Mouse (Mus musculus) left cerebral cortex, adult 11 months (tissue): Measurements from ENCODE around the gene Usp44.
"Not testable (repeated sequence)": the region's sequence is repeated elsewhere in the genome, so short reads cannot be mapped to it uniquely, and the experiment has no call there.

ENCODE experiments used
- DNase-seq: peaks from one replicate; pipeline ENCODE4 v3.0.0; 2022; ENCODE audit warnings: low spot score

Gene Usp44

GRCm38 (mm10) chr10:93830931-93831729, at the start of gene Usp44:
Gene Usp44 (plus strand): TSS chr10:93831555.
- DNase-seq = no peak

- no peak for DNase-seq
Measured at GRCm38 (mm10) chr10:93783216-93784013, 47.9 kb upstream of the Usp44 start.

GRCm38 (mm10) chr10:93799711-93800362, 31.5 kb upstream of the Usp44 start:
- no peak for DNase-seq

DNA sequence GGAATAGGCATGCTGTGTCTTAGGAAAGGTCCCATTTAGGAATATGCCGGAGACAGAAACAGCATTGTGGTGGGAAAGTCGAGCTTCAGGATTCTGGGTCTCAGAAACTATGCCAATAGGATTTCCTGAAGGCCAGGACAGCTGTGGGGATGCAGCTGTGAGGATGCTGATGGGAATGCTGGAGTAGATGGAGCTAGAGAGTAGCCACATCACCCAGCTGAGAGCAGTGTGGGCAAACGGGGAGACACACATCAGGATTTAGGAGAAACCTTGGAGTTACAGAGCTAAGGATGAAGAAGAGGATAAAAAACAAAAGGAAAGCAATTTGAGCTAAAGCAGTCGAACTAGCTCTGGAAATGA, 31.0 kb upstream of the Usp44 start:
- DNase-seq = no peak

GRCm38 (mm10) chr10:93800895-93801294, 30.5 kb upstream of the Usp44 start:
- DNase-seq = no peak

- no peak for DNase-seq
Measured at GRCm38 (mm10) chr10:93803199-93803598, 28.2 kb upstream of the Usp44 start.

DNA sequence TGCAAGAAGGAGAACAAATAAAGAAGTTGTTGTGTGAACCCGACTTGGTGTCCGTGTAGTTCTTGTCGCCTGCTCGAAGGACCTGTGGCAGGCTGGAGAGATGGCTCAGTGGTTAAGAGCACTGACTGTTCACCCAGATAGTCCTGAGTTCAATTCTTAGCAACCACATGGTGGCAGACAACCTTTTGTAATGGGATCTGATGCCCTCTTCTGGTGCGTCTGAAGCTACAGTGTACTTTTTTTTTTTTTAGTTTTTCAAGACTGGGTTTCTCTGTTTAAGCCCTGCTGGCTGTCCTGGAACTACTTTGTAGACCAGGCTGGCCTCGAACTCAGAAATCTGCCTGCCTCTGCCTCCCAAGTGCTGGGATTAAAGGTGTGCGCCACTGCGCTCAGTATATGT, 21.9 kb upstream of the Usp44 start:
- DNase-seq = not testable (repeated sequence)

GRCm38 (mm10) chr10:93810590-93811185, 20.7 kb upstream of the Usp44 start:
- no peak for DNase-seq

DNA sequence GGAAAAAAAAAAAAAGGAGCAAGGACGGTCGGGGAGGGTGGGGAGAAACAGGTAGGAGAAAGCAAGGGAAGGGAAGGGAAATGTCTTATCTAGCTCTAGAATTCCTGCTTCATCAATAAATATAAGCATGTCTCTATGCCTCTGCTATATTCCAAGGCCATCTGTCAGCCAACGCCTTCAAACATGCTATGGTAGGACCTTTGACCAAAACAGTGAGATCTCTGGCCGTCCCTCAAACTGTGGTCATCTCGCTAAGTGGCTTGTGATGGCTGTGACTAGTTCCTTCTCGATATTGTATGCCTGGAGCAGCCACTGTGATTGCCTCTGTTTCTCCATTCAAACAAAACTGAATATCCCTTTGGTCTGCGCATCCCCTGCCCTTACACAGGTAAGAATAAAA, 19.3 kb upstream of the Usp44 start:
- no peak for DNase-seq

DNA sequence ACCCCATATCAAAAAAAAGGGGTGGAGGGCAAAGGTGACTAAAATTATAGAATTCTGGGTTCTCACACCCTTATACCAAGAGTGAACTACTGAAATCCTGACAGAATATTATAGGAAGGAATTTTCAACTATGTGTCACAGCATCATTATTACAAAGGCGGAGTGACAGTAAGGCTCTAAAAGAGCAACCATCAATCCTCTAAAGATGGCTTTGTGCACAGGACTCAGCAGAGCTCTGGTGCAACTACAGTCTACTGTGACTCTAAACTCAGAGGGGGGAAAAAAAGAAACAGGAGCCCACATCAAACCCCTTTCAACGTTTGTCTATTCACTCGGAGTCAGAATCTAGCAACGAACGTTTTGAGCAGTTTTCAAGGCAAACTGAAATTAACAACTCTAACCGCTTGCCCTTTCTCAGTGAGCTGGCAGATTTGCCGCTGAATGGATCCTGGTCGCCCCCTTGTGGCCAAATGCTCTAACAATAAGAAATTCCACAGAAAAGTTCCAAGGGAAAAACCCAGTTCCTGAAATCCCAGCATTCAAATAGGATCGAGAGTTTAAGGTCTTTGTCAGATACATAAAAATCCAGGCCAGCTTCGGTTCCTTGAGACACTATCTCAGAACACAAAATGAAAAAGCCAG, 18.5 kb upstream of the Usp44 start:
- DNase-seq = peak; percentile 51

GRCm38 (mm10) chr10:93813755-93814154, 17.6 kb upstream of the Usp44 start:
- DNase-seq = no peak

GRCm38 (mm10) chr10:93818661-93819060, 12.7 kb upstream of the Usp44 start:
- peak; percentile 38 for DNase-seq

DNA sequence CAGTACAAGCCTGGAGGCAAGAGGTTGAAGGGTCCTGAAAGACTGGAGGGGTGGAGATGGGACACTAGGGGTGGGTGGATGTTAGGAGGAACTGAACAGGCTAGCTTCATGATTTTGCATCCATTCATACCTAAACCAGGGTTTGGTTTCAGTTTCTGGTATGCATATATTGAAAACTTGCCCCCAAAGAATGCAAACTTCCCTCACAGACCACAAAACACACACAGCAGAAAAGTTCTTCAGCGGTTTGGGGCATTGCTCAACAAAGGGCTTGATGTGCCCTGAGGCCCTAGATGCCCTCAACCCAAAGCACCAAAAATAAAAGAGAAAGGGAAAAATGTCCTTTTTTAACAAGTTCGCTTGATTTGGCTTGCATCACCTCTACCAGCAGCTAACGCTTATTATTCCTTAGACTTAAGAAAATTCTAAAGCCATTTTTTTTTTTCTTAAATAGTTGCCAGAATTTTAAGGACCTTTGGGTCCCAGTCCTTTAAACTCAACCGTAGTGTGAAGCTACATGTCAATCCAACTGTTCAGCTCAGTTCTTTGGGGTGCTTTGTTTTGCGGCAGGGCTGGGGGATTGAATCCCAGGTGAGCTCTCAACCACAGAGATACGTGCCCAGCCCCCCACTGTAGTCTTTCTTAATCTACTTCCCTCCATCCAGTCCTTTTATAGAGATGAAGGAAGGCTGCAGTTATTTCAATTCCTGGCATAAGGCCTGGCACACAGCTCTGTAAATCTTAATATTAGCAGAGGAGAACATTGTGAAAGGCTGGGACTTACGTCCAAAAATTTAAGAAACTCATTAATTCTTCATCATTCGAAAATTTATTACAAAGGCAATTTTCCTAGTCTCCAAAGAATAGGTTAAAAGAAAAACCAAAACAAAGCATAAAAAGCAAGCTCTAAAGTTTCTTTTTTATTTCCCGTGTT, 1.2 kb upstream of the Usp44 start:
- DNase-seq = no peak

GRCm38 (mm10) chr10:93831730-93832574, 597 bp downstream of the Usp44 start:
- DNase-seq = no peak

- no peak for DNase-seq
Measured at GRCm38 (mm10) chr10:93832811-93833210, 1.5 kb downstream of the Usp44 start.

- DNase-seq = no peak
Measured at GRCm38 (mm10) chr10:93833370-93833698, 2.0 kb downstream of the Usp44 start.

- no peak for DNase-seq
Measured at GRCm38 (mm10) chr10:93833699-93834393, 2.5 kb downstream of the Usp44 start.

GRCm38 (mm10) chr10:93834394-93834745, 3.0 kb downstream of the Usp44 start:
- no peak for DNase-seq

DNA sequence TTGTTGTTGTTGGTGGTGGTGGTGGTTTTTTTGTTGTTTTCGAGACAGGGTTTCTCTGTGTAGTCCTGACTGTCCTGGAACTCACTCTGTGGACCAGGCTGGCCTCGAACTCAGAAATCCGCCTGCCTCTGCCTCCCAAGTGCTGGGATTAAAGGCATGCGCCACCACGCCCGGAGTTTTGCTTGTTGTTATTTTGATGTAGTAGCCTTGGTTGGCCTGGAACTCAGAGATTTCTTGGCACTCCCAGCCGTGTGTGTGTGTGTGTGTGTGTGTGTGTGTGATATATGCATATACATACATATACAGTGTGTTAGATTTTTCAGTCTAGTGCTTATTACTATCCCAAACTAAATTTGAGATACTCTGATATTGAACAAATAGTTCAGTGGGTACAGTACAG, 3.8 kb downstream of the Usp44 start:
- DNase-seq = not testable (repeated sequence)
